Mouse (Mus musculus) heart, embryonic 16.5 days (tissue): ENCODE data around the gene Kcnk16. TPM values are rescaled to one million over a fixed set of nuclear protein-coding genes. Genes with fewer than 3 reads are reported as not detected.

ENCODE experiments used
- ATAC-seq: fragments of 200-750 bp; cut with Nextera tagmentation; replicated peaks from 2 replicates; pipeline ENCODE4 v1.8.0; 2017; ENCODE audit warnings: moderate number of reproducible peaks; ENCODE audit not compliant: insufficient read depth, low FRiP score; ENCODE audit errors: extremely low read depth
- H3K27ac ChIP-seq: fragments of 300-500 bp; sonication (generic); 2 replicates; pipeline ENCODE4 v1.5.1; 2014; ENCODE audit warnings: mild to moderate bottlenecking, low read length, control low read depth, moderate library complexity
- H3K27me3 ChIP-seq: fragments of 300-500 bp; sonication (generic); 2 replicates; pipeline ENCODE4 v1.6.1; 2014; ENCODE audit warnings: low read length, mixed read lengths; ENCODE audit not compliant: control insufficient read depth, insufficient read depth
- H3K36me3 ChIP-seq: fragments of 300-500 bp; sonication (generic); 2 replicates; pipeline ENCODE4 v1.6.1; 2014; ENCODE audit not compliant: control insufficient read depth, insufficient read depth
- H3K4me1 ChIP-seq: fragments of 300-500 bp; sonication (generic); 2 replicates; pipeline ENCODE4 v1.6.1; 2014; ENCODE audit warnings: low read length, mixed read lengths; ENCODE audit not compliant: control insufficient read depth, insufficient read depth
- H3K4me2 ChIP-seq: fragments of 300-500 bp; sonication (generic); 2 replicates; pipeline ENCODE4 v1.6.1; 2014; ENCODE audit warnings: low read depth, mild to moderate bottlenecking, control low read depth, low read length
- H3K4me3 ChIP-seq: fragments of 300-500 bp; sonication (generic); 2 replicates; pipeline ENCODE4 v1.5.1; 2014; ENCODE audit warnings: mild to moderate bottlenecking, control low read depth, low read length
- H3K9ac ChIP-seq: fragments of 300-500 bp; sonication (generic); 2 replicates; pipeline ENCODE4 v1.6.1; 2014; ENCODE audit warnings: low read length, control low read depth
- H3K9me3 ChIP-seq: fragments of 300-500 bp; sonication (generic); replicated peaks from 2 replicates; pipeline ENCODE4 v1.6.1; 2016; ENCODE audit warnings: low read length; ENCODE audit not compliant: control insufficient read depth
- WGBS: fragments of 180-500 bp; shearing (Covaris S2); extraction: QIAGEN DNeasy Blood & Tissue Kit; methylation state at CpG from one replicate; pipeline ENCODE4 v1.1.7; 2014; 5-methylcytosine and 5-hydroxymethylcytosine counted together
- polyA plus RNA-seq: library from polyadenylated mRNA; unstranded; fragments of >200 nt; fragmentation: Nextera tagmentation; extraction: Ambion mirVana; gene quantifications from 2 replicates; pipeline ENCODE4 v1.2.1, GENCODE M21; 2015

Kcnk16 gene
- polyA plus RNA-seq, 1 experiment from 2014 or later: not detected

DNA sequence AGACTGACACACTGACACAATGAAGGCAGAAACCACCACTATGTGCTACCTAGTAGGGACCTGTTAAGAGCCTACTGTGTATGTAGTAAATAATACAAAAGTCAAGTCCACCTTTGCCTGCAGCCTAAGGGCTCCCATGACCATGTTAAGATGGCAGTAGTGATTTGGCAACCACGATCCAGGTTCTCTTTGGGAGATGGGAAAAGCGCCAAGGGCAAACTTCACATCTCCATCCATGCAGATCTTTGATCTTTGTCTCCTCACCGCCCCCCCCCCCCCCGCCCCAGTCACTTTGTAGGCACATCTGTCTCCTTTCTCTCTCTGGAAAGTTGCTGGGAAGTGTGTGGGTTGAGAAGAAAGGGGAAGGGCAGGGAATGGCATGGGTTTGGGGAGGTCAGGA, 6.7 kb downstream of the Kcnk16 start:
- WGBS: 56% methylated on average over 3 of the region's 4 CpGs
- Histone ChIP-seq H3K9me3 (no peaks in the 10 kb centered on the region), H3K4me3 (no peak overlapping the region), H3K9ac (no peak overlapping the region), H3K4me2 (no peak overlapping the region), H3K4me1 (no peaks in the 10 kb centered on the region), H3K27me3 (0 out of 2 replicates have a peak, but pooled peaks cover 4% of the 10 kb centered on the region), H3K36me3 (no peaks in the 10 kb centered on the region), H3K27ac (no peak overlapping the region)
- ATAC-seq: no peak

DNA sequence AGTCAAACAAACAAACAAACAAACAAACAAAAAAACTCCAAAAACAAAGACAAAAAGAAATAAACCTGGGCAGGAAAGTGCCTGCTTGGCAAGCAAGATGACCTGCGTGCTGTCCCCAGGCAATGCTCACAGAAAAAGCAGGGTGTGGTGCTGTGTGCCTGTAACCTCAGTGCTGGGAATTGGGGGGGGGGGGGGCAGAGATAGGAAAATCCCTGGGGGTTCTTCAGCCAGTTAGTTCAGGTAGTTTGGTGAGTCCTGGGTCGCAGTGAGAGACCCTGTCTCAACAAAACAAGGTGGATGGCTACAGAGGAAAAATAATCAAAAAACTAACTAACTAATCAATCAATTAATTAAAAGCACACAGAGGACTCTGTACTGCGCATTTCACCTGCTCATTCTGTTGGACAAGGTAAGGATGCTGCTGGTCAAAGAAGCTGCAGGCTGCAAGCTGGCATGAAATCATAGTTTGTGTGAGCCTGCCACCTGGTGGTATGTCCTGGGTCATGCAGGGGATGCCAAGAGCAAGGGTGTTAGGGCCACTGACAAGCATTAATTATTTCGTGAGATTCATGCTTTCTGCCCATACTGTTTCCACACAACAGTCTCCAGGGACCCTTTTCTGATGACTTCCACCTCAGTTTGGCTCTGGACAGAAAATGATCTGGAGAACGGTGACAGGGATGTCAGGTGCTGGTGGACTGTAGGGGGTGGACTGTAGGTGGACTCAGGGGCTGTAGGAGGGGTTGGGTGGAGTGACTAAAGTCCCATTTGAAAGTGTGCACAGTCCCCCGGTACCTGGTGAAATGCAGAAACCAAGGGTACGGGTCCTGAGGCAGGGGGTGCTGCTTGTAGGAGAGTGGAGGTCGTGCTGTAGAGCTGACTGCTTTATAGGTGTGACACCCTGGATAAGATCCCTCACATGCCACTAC, 10.6 kb downstream of the Kcnk16 start:
- 50% methylated on average over 8 of the region's 8 CpGs for WGBS
- no peak for ATAC-seq
- Histone ChIP-seq H3K4me1 (no peaks in the 10 kb centered on the region), H3K4me3 (no peak overlapping the region), H3K9ac (no peak overlapping the region), H3K27ac (no peak overlapping the region), H3K27me3 (0 out of 2 replicates have a peak, but pooled peaks cover 4% of the 10 kb centered on the region), H3K4me2 (no peak overlapping the region), H3K36me3 (no peaks in the 10 kb centered on the region), H3K9me3 (no peaks in the 10 kb centered on the region)

DNA sequence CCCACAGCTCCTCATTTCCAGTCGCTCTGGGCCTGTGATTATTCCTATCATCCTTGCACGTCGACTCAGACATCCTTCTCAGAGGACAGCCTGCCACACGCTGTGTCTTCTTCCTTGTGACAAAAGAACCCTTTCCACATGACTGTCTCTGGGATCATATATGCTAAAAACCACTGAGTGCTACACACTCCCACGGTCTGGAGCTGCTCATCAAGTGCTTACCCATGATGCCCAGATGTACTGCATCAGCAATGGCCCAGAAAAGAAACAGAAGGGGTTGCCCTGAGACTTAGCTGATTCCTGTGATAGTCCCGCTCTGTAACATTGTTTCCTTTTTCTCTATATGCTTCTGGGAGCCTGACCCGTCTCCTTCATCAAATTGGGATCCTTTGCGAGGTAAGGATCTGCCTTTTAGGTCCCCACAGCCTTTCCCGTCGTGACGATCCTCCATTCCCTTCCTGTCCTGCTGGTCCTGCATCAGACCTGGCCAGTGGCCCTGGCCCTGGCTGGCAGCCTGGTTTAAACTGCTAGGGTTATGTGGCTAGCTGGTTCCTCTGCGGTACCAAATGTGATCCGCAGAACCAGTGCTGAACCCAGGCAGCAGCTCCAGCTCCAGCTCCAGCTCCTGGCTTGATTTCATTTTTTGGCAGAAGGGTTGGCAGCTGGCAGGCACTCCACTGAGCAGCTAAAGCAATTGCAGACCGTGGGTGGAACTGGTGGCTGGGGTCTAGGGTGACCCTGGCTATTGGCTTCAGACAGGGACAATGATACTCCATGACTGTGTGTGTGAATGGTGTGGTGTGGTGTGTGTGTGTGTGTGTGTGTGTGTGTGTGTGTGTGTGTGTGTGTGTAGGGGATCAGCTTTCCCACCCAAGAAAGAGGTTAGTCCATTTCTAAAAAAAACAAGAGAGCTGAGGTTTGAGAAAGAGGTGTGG, 18.5 kb downstream of the Kcnk16 start:
- no peaks in the 10 kb centered on the region for H3K9me3 ChIP-seq
- no peak overlapping the region for H3K4me2 ChIP-seq
- H3K27ac ChIP-seq: no peak overlapping the region
- no peak for ATAC-seq
- no peaks in the 10 kb centered on the region for H3K4me1 ChIP-seq
- H3K9ac ChIP-seq: no peak overlapping the region
- no peaks in the 10 kb centered on the region for H3K27me3 ChIP-seq
- no peak overlapping the region for H3K4me3 ChIP-seq
- WGBS: 72% methylated on average over 14 of the region's 14 CpGs
- H3K36me3 ChIP-seq: no peaks in the 10 kb centered on the region

DNA sequence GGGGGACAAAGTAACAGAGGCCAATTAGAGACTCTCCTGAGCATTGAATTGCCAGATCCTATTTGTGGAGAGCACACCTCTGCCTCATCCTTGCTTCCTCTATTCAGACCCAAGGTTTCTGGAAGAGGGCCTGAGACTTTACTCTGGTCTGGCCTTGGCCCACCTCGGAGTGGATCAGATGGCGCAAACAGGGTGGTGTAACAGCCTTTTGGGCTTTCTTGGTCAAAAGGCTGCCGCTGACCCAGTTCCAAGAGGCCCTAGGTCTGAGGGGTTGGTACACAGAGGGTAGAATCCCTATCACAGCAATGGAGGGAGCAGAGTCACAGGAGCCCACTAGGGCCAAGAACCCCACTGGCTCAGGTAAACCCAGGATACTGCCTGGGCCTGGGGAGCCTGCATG, 21.0 kb downstream of the Kcnk16 start:
- Histone ChIP-seq H3K4me2 (no peak overlapping the region), H3K27me3 (no peaks in the 10 kb centered on the region), H3K4me1 (no peaks in the 10 kb centered on the region), H3K9ac (no peak overlapping the region), H3K36me3 (no peaks in the 10 kb centered on the region), H3K9me3 (no peaks in the 10 kb centered on the region), H3K4me3 (no peak overlapping the region), H3K27ac (no peak overlapping the region)
- ATAC-seq: no peak
- 87% methylated on average over 3 of the region's 3 CpGs for WGBS

DNA sequence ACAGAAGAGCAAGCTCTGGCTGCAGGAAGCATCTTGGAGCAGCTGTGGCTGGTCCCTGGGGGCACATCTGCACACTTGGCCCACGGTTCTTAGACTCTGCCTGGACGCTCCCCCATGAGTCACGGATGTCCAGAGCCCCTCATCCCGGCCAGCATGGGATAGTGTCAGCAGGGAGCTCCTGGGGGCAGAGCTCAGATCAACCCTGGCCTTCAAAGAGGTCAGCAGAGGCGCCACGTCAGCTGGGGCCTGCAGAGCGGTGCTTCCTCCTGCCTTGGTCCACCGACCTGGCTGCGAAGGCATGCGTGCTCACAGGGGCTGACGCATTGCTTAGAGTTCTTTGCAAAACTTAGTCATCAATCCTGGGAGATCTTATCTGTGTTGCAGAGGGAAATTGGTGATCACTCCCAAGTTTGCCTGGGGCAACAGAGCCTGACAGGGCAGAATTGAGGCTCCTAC, 22.2 kb downstream of the Kcnk16 start:
- Histone ChIP-seq H3K9ac (no peak overlapping the region), H3K27ac (no peak overlapping the region), H3K4me3 (no peak overlapping the region), H3K27me3 (no peaks in the 10 kb centered on the region), H3K9me3 (no peaks in the 10 kb centered on the region), H3K36me3 (no peaks in the 10 kb centered on the region), H3K4me2 (no peak overlapping the region), H3K4me1 (no peaks in the 10 kb centered on the region)
- no peak for ATAC-seq
- WGBS: 62% methylated on average over 11 of the region's 11 CpGs

DNA sequence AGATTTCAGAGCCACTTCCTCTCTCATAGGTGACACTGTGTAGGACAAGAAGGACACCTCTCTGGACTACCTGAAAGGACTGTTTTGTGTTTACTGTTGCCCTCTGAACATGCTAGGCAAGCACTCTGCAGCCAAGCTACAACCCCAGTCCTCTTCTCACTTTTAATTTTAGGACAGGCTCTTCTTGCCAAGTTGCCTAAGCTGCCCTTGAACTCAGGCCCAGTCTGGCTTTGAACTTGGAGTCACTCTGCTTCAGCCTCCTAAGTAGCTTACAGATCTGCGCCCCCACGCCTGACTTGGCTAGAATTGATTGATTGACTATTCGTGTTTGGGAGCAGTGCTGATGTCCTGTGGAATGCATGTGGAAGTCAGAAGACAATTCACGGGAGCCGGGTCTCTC, 23.1 kb downstream of the Kcnk16 start:
- Histone ChIP-seq H3K27me3 (no peaks in the 10 kb centered on the region), H3K4me1 (no peaks in the 10 kb centered on the region), H3K27ac (no peak overlapping the region), H3K9me3 (no peaks in the 10 kb centered on the region), H3K9ac (no peak overlapping the region), H3K4me3 (no peak overlapping the region), H3K36me3 (no peaks in the 10 kb centered on the region), H3K4me2 (no peak overlapping the region)
- 82% methylated on average over 5 of the region's 5 CpGs for WGBS
- no peak for ATAC-seq

DNA sequence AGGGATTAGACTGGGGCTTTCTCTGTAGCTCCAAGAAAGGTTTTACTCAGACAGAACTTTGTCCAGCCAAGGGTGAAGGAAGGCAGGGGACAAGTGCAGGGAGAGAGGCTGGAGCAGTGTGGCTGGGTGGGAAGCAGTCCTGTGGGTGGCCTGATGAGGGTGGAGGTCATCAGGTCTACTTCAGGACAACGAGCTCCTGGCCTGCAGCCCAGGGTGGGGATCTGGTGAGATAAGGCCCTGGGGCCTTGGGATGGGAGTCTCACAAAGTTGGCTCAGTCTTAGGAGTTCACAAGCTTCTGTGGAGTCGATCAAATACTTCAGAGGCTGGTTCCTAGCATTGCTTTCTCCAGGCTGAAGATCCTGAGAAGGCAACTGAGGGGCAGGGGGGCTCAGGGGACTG, 23.7 kb downstream of the Kcnk16 start:
- Histone ChIP-seq H3K27me3 (no peaks in the 10 kb centered on the region), H3K4me2 (no peak overlapping the region), H3K27ac (no peak overlapping the region), H3K36me3 (no peaks in the 10 kb centered on the region), H3K4me1 (no peaks in the 10 kb centered on the region), H3K4me3 (no peak overlapping the region), H3K9me3 (no peaks in the 10 kb centered on the region), H3K9ac (no peak overlapping the region)
- ATAC-seq: no peak
- WGBS: 19% methylated on average over 2 of the region's 2 CpGs

DNA sequence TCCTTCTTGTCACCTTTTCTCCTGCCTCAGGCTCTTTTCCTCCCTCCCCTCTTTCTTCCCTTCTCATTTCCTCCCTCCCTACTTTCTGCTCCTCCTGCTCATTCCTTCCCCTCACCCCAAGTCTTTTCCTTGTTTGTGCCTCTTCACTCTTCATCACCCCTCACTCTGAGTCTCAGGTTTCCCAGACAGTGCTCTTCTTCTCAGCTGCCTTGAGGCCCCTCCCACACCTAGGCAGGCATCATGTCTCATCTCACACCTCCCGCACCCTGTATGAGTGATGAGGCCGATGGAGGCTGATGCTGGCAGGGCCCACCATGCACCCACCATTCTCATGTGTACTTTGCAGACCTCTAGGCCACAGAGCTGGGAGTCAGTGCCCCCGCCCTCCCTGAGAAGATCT, 25.8 kb downstream of the Kcnk16 start:
- ATAC-seq: no peak
- Histone ChIP-seq H3K4me1 (no peaks in the 10 kb centered on the region), H3K27ac (no peak overlapping the region), H3K9ac (no peak overlapping the region), H3K36me3 (no peaks in the 10 kb centered on the region), H3K4me2 (no peak overlapping the region), H3K27me3 (no peaks in the 10 kb centered on the region), H3K9me3 (no peaks in the 10 kb centered on the region), H3K4me3 (no peak overlapping the region)
- 62% methylated on average over 3 of the region's 3 CpGs for WGBS

DNA sequence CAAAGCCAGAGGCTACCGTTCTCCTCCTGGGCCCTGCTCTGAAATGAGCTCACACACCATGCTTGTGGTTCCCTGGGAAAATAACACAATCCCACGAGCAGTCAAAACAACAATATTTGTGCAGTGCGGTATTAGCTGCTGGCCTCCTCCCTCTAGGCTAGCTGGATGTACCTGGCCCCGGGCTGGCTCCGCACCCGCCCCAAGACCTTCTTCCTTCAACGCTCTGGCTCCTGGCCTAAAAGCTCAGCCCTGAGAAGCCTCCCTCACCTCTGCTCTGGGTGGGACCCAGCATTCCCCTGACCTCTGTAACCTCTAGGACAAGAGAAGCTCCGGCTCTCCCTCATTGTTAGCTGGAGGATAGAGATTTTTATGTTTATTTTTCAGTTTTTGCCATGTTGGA, 26.5 kb downstream of the Kcnk16 start:
- no peaks in the 10 kb centered on the region for H3K9me3 ChIP-seq
- no peak for ATAC-seq
- WGBS: 74% methylated on average over 8 of the region's 8 CpGs
- no peaks in the 10 kb centered on the region for H3K4me1 ChIP-seq
- no peaks in the 10 kb centered on the region for H3K27me3 ChIP-seq
- H3K4me3 ChIP-seq: no peak overlapping the region
- H3K36me3 ChIP-seq: no peaks in the 10 kb centered on the region
- H3K4me2 ChIP-seq: no peak overlapping the region
- H3K9ac ChIP-seq: no peak overlapping the region
- H3K27ac ChIP-seq: no peak overlapping the region
